Mouse (Mus musculus): ENCODE results near the gene Gm37240.
A peak's percentile ranks its signal among the peaks of the same experiment; 100 is the strongest.
"Not testable (repeated sequence)": the region's sequence is repeated elsewhere in the genome, so short reads cannot be mapped to it uniquely, and the experiment has no call there.

Gm37240 gene

DNA sequence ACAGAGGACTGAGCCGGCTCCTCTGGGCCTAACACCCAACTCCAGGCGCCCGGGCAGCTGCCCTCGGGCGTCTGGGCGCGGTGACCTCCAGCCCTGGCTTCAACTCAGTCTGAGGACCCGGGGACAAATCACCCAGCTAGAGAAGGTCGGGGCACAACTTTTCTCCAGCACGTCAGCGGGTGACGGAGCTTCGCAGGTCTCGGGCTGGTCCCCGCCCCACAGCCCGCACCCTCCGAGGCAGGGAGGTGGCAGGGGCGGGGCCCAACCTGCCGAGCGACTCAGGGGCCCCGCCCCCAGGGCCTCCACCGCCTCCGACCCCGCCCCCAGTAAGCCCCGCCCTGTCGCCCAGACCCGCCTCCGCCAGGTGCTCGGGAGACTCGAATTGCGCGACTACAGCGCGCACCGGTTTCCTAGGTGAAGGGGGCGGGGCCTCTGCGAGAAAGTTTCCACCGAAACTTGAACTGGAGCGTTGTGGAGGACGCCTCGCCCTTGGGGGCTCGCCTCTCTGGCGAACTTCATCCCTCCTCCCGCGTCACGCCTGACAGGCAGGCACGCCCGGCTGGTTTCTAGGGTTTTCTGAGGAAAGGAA is at the start of gene Gm37240, which contains the start of gene Glt28d2:
Gene Gm37240 (minus strand): TSS at position 280 of the 589 bp plus-strand sequence.
Gene Glt28d2 (minus strand): TSS at position 278 of the 589 bp plus-strand sequence.
- DNase-seq (ENCODE audit: low spot score), result peak; percentile 59

DNA sequence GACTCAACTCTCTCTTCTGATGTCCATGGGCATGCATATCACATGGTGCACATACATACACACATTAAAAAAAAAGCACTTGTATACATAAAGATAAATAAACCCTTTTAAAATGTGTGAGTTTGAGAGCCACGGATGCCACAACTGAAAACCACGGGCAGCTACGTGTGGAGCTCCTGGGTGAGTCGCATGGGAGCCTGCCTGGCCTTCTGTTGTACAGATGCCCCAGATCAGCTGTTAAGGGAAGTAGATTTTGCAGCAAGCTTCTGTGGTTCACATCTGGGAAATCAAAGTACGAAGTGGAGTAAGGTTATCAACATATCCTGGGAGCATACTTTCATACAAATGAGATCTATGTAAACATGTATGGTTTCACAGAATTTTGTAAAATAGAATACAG is 46.3 kb upstream of the Gm37240 start:
- no peak for DNase-seq (ENCODE audit: low spot score)

DNA sequence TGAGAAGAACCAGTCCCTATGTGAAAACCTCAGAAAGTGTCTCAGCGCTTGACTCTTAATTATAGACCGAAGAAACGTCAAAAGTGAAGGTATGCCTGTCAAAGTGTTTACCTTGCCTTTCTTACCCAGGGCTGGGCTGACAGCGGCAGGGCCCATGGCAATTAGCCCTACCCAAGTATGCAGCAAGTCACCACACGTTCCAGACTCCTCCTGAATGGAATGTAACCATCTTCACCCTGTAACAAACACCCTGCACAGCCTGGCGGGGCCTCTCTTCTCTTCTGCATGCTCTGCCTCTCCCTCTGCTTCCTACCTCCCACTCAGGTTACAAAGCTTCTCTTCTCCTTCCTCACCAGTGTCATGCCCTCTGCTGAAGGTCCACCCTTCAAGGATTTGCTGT is 44.5 kb upstream of the Gm37240 start:
- DNase-seq (ENCODE audit: low spot score), result no peak

DNA sequence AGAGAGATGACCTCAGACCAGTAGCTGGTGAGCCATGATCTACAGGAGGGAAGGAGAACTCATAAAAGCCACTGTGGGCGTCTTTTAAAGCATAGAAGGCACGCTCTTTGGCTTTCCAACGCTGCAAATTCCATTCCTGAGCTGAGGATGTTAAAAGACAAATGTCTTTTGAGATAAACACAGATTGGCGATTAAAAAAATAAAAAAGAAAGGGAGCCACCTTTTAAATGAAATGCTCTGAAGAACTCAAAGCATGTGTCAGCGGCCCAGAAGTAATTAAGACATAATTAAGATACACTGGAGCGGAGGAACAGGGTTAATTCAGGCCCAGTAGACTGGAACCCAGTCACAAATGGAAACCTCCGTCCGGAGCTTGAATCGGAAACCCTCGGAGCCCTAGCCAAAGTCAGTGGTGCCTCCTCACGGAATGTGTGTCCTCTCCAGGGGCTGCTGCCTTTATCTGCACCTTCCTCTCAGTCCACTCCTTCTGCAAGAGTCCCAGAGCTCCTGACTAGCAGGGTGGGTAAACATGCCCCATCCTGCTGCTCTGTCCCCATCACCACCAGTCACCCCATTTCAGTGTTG is 43.4 kb upstream of the Gm37240 start:
- DNase-seq (ENCODE audit: low spot score), result no peak

DNA sequence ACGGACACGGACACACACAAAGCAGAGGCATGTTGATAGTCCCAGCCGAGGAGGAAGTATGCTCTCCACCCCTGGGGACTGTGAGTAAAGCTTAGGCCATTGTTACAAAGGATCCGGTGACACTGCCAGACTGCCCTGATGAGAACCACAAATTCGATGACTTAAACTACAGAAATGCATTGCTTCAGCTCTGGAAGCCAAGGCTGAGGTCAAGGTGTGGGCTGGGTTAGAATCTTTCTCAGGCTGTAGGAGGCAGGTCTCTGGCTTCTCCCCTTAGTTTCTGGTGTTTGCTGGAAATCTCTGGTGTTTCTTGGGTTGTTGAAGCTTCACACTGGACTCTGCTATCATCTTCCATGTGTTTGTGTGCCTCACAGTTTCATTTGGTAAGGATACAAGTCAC is 42.4 kb upstream of the Gm37240 start:
- no peak for DNase-seq (ENCODE audit: low spot score)

DNA sequence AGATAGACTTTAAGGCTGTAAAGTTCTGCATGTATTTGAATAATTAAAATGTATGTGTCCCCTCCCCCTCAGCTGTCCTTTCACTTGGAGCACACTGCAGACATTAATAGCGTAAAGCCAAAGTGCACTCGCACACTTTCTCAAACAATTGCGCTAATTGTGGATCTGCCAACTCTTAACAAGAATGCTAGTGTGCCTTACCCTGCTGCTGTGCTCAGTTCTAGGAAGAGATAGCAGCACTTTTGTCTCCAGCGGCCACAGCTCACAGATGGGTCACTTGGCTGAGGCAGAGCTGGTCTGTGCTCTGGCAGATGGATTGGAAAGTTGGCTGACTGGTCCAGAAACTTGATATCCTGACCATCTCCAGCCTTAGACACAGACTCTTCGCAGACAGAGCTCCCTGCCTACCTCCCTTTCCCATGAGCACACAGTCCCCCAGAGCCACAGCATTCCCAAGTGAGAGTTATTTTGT is 40.9 kb upstream of the Gm37240 start:
- no peak for DNase-seq (ENCODE audit: low spot score)

DNA sequence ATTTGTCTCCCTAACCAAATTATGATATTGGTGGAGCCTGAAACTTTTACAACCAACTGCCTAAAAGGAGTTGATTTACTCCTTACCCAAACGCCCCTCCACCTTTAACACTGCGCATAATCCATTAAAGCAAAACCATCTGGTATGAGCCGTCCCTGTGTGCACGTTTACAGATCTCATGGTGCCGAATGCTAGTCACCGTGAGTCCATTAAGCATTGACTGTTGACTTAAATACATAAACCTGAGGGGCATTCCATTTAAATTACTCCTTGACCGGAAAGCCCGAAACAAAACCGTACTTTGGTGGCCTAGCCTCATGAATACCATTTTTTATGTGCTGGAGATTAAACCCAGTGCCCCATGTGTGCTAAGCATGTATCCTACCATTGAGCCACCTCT is 40.0 kb upstream of the Gm37240 start:
- no peak for DNase-seq (ENCODE audit: low spot score)

DNA sequence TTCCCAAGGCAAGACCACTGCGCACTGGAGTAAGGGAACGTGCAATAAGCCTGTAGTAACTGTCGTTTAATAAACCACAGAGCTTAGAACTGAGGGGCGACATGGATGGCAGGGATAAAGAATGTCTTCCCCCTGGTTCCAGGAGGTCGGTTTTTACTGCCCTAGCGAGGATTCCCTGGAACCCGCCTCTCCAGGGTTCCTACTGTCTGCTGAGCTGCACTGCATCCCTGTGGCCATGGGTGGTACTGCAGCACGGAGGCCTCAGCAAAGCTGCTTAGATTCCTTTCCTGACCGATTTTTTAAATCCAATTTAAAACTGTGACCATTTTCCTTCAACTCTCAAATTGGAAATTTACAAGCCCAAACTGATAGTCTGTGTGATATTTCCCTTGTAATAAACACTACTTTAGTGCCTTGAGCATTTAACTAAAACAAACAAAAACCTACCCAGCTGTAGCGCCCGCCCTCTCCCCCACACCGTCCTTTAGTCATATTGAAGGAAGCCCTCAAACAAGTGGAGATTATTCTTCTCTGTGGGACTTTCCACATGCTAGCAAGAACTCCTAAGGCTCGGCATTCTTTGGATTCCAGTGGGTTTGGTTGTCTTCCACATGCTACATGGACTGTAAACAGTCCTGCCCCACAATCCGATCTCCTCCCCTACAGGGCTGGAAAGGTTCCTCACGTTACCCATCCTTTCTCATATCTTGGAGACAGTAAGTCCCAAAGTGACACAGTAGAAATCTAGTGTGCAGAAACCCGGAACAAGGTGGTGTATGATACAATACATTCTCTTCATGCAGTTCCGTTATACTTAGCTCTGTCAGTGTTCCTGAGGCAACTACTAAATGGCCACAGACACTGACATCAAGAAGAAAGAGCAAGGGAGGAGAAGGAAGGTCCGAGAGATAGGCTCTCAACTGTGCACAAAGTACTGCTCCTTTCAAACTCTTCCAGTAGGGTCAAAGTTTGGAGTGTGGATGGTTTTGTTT is 36.9 kb upstream of the Gm37240 start:
- DNase-seq (ENCODE audit: low spot score), result peak; percentile 13

DNA sequence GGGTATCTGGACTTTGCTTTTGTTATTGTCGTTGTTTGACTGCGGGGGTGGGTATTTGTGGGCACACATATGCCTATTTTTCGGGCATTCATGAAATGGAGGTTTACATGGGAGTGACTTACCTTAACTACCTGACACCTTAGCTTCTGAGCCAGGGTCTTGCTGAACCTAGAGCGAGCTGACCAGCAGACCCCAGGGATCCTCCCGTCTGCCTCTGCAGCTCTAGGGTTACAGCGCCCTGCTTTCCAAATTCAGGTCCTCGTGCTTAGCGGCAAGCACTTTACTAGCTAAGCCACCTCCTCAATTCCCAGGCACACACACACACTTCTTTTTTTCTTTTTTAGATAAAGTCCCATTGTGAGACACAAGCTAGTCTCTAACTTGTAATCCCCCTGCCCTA is 36.0 kb upstream of the Gm37240 start:
- DNase-seq (ENCODE audit: low spot score), result no peak

DNA sequence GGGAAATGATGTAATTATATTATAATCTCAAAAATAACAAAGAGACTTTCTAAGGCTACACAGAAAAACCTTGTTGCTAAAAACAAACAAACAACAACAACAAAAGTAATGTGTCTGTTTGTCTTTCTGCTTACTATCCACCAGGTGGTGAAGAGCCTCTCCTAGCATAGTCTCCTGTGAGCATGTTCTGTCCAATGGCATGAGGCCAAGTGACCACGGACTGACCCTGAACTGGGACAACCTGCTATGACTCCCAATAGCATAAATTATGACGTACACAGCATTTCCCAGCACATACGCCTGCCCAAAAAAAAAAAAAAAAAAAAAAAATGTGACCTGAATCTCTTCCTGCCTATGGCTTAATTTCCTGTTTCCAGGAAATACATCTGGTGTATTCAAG is 35.0 kb upstream of the Gm37240 start:
- no peak for DNase-seq (ENCODE audit: low spot score)

DNA sequence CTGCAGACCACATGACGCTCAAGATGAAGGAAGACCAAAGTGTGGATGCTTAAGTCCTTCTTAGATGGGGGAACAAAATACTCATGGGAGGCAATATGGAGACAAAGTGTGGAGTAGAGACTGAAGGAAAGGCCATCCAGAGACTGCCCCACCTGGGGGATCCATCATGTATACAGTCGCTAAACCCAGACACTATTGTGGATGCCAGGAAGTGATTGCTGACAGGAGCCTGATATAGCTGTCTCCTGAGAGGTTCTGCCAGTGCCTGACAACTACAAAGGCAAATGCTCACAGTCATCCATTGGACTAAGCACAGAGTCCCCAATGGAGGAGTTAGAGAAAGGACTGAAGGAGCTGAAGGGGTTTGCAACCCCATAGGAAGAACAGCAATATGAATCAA is 33.4 kb upstream of the Gm37240 start:
- not testable (repeated sequence) for DNase-seq (ENCODE audit: low spot score)

DNA sequence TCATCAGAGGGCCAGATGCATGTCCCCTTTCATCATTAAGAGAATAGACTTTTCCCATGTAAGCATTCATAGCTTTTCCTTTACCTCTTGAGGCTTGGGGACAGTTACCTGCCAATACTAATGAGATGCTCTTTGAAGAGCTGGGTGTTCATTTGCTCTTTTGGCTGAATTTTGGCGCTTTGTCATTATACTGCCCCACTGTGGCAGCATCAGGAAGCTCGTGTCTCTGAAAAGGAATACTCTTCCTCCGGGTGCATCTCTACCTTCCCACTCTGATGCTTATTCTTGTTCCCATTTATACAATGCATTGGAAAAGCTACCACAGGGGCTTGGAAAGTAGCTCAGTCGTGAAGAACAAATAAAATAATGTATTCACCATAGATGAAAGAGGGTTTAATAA is 30.3 kb upstream of the Gm37240 start:
- DNase-seq (ENCODE audit: low spot score), result no peak

DNA sequence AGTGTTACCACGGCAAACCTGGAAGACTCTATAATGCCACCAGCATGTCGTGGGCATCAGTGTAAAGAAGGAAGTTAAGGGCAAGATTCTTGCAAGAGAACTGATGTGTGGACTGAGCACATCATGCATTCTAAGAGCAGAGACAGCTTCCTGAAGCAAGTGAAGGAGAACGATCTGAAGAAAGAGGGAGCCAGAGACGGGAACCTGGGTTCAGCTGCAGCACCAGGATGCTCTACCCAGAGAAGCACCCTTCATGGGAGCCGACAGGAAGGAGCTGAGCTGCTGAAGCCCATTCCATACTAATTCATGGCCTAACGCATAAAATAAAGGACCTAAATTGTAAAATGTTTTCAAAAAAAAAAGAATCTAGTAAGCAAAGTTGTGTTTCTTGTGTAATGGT is 27.5 kb upstream of the Gm37240 start:
- no peak for DNase-seq (ENCODE audit: low spot score)

DNA sequence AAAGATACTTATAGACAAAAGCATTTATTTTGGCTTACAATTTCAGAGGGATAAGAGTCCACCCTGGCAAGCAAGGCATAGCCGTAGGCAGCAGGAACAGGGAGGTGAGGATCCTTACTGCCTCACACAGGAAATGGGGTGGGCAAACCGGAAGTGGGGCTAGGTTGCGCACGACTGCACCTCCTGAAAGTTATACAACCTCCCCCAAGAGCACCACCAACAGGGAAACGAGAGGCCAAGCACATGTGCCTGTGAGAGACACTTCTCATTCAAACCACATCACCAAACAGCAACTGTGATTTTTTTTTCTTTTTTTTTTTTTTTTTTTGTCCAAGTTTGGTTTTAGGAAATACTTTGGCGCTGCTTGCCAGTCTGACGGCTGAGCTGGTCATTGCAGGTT is 19.8 kb upstream of the Gm37240 start:
- no peak for DNase-seq (ENCODE audit: low spot score)

DNA sequence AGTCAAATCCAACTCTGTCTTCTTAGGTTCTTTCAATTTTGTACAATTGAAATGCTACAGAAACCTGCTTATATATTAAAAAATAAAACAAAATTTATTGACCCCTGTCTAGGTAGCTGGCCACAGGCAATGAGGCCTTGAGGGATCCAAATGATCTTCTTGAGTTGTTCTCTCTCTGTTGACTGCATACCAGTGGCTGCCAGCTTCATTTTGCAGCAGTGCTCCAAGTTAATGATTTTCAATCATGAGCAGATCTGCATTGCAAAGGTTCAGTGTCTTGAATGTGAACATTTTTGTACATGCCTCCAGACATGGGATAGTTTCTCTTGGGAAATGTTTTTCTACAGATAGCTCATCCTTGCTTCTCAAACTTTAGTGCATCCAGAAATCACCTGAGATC is 17.1 kb upstream of the Gm37240 start:
- DNase-seq (ENCODE audit: low spot score), result no peak

DNA sequence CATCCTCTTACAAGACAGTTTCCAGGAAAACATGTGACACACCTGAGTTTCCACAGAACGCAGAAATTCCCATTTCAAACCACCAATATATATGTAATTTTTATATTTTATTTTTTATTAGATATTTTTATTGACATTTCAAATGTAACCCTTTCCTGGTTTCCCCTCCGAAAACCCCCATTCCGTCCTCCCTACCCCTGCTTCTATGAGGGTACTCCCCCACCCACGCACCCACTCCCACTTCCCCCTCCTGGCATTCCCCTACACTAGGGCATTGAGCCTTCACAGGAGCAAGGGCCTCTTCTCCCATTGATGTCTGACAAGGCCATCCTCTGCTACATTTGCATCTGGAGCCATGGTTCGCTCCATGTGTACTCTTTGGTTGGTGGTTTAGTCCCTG is 7.7 kb upstream of the Gm37240 start:
- no peak for DNase-seq (ENCODE audit: low spot score)

DNA sequence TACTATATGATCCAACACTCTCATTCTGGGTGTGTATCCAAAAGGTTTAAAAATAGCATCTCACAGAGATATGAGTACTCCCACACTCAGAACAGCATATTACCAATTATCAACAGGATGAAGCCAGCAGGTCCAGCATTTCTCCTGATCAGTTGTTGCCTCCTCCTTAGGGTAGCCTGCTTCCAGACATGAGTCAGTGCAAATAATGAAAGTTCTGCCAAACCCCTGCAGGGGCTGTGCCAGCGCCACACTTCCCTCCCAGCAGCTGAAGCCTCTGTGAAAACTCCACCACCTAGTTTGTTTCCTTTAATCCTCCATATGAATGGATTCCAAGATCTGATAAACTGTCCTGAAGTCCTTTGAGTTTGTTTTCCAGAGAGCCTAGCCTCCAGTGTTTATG is 4.3 kb upstream of the Gm37240 start:
- DNase-seq (ENCODE audit: low spot score), result no peak

DNA sequence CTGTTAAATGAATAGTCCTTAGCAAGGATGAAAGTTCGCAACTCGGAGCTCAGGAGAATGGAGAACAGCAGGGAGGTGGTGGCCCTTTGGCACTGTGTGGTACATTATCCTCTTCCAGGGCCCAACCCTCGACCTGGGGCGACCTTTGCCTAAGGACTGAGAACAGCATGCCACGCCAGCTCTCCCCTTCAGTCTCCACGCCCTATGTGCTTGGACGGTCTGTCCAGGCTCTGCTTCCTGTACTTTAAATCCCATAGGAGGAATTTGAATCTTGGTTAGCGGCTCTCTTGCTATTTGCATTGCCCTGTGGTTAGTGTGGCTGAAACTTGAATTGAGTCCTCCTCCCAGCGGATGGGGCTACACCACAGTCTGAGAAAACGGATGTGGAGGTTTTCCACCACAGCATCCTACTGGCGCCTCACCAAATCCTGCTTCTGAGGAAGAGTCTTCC is 928 bp upstream of the Gm37240 start:
- DNase-seq (ENCODE audit: low spot score), result peak; percentile 1

DNA sequence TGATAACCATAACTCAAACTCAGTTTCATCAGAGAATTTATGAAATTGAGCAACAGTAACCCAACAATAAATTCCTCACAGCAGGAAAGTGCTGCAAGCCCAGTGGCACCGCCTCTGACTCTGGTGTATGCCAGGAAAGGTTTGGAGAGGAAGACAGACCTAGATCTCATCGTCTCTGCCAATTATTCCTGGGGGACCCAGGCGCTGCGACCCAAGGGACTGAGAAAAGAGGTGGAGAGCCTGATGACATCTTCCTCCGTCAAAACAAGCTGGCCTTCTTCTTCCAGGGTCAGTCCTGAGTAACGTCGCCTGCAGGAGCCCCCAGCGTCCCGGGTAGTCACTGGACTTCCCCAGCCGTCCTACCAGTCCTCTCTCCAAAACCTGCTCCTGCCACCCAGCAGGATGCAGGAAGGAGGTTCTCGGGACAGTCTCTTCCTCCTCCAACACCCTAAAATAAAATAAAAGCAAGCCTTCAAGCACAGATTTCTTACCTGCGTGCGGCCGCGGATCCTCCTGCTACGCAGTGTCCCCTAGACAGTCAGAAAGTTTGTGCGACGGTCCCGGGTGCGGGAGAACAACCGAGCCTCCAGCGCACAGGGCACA is 581 bp downstream of the Gm37240 start:
- no peak for DNase-seq (ENCODE audit: low spot score)

DNA sequence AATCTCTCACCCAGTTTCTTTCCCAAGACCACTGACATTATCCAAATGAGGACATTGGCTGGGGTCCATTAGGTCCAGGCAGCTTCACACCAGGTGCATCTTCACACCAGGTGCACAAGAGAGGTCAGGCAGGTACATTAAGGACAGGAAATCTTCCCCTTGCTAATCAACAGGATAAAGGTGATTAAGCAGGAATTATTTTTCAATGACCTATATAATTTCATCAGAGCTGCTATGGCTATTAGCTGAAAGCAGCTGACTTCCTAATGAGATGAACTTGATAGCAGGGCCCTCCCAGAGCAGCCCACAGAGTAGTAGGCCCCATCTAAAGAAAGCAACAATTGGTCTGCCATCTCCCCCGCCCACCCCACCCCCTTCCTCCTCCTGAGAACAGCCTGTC is 1.4 kb downstream of the Gm37240 start:
- DNase-seq (ENCODE audit: low spot score), result no peak

DNA sequence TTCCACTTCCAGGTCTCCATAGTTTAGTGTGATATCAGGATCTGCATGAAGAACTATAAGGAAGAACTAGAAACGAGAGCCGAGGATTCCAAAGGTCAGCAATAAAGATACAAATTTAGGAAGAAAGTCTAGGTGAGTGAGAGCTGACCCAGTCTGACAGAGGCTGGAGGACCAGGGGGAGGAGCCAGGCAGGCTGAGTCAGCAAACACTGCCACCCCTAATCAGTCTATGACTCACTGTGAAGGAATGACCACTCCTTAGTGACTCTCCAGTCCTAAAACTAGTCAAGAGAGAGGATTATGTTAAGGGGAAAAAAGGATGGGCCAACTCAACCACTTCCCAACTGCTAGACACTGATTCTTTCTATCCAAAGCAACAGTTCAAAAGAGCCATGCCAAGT is 6.6 kb downstream of the Gm37240 start:
- DNase-seq (ENCODE audit: low spot score), result no peak

DNA sequence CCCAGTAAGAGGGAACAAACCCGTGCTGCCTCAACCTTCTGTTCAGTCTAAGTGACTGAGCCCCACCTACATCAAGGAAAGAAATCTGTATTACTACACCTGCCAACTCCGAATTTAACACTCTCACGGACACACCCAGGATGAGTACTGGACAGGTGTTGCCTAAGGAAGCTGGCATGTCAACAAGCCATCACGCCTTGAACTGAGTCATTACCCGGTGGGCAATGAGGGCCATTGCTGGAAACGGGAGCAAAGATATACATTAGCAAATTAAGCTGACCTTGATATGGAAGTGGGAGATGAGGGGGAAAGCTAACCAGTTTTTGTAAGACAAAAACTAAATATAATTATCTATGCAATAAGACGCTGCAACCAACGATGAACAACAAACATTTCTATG is 7.2 kb downstream of the Gm37240 start:
- no peak for DNase-seq (ENCODE audit: low spot score)
